Mouse (Mus musculus) gastrocnemius, adult 18-20 months (tissue): ENCODE measurements around the gene Dbn1. TPM values are rescaled to one million over a fixed set of nuclear protein-coding genes. Genes with fewer than 3 reads are reported as not detected.

Experiments
- DNase-seq: peaks from one replicate; pipeline ENCODE4 v3.0.0; 2021; ENCODE audit warnings: low spot score
- total RNA-seq, 2 experiments: library from RNA; stranded (reverse); gene quantifications; 2 replicates each; pipeline ENCODE4 v1.2.3; 2021

The Dbn1 gene
- total RNA-seq, 2 experiments from 2014 or later: 4.0 to 6.2 TPM

DNA sequence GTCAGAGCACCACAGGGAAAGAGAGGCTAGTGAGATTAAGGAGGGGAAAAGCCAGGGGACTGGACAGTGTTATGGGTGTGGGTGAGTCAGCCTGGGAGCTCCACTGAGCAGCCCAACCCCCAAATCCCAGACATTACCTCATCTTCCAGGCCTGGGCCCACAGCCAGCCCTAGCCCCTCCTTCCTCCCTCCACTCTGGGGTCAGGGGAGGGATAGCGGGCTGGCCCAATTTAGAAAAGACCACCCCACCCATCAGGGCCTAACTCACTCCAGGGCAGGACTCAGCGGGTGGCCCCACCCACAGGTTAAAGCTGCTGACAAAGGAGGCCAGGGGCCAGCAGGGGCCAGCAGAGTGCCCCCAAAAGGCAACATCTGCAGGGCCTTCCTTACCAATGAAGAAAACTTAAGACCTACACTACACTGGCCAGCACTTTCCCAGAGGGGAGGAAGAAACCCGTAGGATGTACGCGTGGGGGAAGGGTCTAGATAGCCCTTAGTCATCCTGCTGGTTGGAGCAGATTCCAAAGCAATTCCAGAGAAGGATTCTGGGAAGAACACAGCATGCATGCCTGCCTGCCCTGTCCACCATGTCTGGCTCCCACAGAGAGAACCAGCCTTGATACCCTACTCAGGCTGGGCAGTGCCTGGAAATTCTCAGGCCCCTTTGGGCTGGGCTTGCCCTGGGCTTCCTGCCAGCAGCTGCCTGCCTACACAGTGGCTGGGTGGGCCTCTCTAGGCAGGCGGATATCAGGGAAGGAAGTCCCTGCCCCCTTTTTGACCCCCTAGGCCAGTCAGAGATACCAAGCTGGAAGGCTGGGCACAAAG lies 23.0 kb upstream of the Dbn1 start:
- DNase-seq: peak; percentile 89

DNA sequence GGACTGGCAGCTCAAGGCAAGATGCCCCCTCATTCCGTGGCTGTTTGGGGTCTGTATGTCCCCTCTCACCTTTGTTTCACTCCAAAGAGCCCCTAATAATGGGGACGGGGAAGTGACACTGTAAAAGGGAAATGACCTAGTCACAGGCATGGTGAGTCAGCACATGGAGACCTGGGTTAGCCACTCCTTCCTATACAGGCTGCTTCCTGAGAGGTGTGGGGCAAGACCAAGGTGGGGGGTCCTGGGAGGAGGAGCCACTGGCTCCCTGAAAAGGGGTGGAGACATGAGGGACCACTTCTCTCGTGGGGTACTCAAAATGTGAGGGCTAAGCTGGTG lies 22.4 kb upstream of the Dbn1 start:
- no peak for DNase-seq

DNA sequence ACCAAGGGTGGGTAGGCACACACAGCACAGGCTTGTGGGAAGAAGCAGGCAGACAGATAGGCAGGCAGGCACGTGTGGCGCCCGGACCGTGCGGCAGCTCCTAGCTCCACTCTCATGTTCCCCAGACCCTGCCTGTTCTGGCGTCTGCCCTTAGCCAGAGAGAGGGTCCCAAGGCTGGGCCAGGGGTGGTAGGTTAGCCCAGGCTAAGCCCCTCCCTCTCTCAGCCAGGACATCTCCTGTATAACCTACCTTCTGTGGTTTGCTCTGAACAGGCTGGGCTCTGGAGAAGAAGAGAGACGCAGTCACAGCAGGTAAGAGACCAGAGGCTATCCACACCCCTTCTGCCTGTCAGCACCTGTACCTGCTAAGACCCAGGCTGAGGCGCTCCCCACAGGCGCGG lies 20.6 kb upstream of the Dbn1 start:
- no peak for DNase-seq

DNA sequence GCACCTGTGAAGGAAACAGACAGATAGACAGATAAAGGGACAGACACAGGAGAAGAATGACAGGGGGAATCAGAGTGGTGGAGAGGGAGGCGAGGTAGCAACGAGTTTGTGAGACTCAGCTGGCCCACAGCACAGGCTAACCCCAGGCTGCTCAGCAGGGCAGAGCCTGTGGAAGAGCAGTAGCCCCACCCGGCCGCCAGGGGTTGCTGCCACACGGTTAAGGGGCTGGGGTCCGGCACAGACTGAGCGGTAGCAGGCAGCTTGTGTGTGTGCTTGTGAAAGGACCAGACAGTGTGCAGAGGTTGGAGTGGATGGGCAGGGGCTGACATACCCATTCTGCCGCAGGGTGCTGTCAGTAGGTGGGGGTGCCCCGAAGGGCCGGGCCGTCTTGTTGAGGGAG lies 20.0 kb upstream of the Dbn1 start:
- DNase-seq: no peak

- peak; percentile 65 for DNase-seq
These were observed 18.8 kb upstream of the Dbn1 start for GRCm38 (mm10) chr13:55506697-55507096.

GRCm38 (mm10) chr13:55505810-55506209 lies 17.9 kb upstream of the Dbn1 start:
- no peak for DNase-seq

- DNase-seq: no peak
These were observed 16.5 kb upstream of the Dbn1 start for GRCm38 (mm10) chr13:55504390-55504789.

- no peak for DNase-seq
These were observed 14.5 kb upstream of the Dbn1 start for GRCm38 (mm10) chr13:55502405-55502804.

DNA sequence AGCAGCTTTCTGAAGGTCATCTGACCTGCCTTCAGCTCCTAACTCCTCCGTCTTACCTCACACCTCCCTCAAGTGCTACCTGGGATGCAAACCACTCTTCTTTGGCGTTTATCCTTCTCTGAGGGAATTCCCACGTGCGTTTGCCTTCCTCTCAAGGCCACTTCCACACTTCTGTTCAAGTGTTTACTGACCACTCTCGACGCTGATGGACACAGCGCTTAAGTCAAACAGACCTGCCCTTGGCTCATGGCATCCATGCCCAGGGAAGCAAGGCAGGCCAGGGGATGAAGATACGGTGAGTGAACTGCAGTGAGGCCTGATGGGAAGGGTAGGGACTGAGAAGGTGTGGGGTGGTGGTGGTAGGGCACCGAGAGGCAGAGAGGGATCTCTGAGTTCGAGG lies 12.7 kb upstream of the Dbn1 start:
- DNase-seq: no peak

GRCm38 (mm10) chr13:55498906-55499305 lies 11.0 kb upstream of the Dbn1 start:
- DNase-seq: no peak

GRCm38 (mm10) chr13:55496661-55497060 lies 8.8 kb upstream of the Dbn1 start:
- DNase-seq: peak; percentile 56

DNA sequence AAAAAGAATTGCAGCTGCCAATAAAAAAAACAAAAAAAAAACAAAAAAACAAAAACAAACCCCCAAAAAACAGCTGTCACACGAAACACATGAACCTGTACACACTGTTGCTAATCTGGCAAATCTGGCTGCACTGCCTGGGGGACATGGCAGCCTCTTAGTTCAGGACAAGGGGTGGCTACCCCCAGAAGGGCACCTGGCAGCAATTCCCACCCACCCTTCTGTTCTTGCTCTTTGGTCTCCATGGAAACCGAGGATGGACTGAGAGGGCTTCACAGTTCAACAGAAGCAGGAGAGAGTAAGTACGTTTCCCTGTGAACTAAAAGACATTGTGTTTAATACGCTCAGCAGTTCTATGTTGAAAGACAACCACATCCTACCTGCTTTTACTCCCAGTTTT lies 7.8 kb upstream of the Dbn1 start:
- no peak for DNase-seq

DNA sequence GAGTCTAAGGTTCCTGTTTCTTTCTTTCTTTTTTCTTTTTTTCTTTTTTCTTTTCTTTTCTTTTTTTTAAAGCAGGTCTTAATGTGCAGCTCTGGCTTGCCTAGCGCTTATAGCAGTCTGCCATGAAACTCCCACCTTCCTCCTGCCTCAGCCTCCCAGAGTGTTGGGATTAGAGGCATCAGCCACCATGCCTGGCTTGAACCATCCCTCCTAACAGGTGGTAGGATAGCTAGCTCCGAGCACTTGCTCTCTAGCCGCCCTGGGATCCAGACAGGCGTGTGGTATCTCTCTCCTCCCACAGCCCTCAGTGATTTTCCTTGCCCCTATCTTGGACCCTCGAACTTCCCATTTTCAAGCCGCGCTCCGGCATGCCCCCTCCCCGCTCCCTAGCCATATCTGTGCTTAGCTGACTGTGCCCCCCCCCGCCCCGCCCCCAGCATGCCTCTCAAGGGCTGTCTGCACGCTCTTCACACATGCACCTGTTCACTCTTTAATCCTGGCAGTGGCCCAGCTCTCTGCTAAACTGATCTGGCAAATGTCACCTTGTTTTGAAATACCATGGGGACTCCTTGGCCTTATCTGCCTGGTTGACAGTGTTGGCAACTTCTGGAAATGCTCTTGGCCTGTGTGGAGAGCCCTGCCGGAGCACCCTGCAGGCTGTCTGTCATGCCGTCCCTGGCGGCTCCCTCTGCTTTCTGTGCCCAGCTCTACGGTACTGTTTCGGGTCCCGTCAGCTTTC lies 7.1 kb upstream of the Dbn1 start:
- DNase-seq: peak; percentile 75

DNA sequence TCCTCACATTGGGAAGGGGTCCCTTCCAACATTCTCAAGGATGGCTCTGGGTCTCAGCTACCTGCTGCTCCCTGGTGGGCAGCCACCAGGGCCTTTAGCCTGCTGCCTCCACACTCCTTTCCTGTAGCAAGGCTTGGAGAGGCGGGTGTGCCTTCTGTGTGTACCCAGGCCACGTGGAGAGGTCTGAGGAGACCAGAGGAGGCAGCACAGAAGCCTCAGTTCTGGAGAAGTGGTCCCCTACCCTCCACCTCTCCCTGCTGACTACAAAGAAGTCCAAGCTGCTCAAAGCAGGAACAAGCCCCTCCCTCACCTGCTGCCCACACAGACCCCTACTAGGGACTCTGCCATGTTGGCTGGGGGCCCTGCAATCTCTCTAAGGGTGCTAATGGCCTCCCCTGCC lies 6.3 kb upstream of the Dbn1 start:
- no peak for DNase-seq

DNA sequence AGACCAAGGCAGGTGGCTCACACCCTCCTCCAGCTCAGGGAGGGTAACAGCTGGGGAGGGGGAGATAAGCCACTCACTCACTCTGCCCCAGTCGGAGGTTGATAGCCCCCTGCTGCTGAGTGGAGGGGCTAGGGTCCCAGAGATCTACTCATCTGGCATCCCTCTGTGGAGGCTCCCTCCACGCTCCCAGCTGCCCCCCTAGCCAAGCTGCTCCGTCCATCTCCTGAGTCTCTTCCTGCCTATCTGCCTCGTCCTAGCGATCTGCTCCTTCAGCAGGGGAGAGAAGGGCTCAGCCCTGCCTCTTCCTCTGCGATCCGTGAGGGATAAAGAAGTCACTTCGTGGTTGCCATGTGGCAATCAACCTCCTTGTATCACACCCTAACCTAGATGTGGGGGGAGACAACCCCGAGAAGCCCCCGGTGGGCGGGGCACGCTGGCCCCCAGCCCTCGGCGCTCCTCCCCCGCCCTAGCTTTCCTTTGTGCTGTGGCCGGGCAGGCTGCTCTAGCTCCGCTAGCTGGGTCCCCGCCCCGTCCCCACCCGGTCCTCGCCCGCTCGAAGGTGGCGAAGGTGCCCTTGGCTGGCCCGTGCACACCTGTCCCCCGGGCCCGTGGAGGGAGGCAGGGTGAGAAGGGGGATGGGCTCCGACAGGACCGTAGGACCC lies 864 bp downstream of the Dbn1 start:
- no peak for DNase-seq

DNA sequence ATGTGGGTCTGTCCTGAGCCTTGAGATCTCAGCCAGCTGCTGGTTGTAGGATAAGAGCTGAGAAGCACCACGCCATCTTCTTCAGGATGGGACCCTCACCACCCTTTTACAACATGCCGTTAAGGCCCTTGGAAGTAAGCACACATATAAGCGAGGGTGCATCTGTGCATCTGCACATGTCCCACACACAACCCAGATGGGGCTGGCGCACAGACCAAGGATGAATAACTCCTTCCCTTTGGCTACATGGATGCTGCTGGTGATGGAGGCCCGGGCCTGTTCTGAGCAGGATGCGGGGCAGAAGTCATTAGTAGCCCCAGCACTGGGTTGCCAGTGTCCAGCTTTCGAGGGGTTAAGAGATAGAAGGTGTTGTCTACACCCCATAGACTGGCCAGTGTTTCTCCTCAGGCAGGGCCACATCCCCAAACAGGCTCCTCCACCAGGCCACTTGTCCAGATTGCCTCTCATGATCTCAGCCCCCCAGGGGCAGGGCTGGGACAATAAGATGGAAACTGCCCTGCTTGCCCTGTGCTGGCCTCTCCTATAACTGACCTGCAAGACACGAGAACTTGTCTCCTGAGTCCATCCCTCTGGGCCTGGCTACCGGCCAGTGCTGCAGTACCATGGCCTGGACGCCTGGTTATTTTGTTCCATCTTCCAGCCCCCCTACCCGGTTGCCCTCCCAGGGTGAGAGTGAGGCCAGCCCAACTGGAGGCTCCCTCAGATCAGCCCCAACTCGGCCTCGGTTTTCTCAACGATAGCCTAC lies 1.7 kb downstream of the Dbn1 start:
- DNase-seq: no peak

DNA sequence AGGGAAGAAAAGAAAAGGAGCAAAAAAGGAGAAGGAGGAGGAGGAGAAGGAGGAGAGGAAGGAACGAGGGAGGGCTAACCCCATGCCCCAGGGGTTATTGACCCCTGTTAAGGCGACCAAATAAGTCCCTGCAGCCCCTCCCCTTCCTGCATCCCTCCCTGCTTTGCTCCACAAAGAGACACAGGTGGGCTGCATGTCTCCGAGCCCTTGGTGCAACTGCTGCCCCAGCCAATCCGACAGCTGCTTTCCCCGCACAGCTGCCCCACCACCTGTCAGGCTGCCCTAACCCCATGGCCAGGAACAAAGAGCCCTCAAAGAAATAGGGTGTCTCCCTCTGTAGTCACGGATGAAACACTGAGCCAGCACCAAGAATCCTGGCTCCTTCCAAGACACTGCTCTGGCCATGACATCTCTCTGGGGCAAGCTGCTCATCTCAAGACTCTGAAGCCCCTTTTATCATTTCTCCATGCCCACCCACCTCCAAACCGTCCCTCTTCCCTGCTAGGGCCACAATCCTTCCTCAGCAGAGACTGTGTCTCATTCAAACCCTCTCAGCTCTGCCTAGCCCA lies 3.3 kb downstream of the Dbn1 start:
- no peak for DNase-seq

DNA sequence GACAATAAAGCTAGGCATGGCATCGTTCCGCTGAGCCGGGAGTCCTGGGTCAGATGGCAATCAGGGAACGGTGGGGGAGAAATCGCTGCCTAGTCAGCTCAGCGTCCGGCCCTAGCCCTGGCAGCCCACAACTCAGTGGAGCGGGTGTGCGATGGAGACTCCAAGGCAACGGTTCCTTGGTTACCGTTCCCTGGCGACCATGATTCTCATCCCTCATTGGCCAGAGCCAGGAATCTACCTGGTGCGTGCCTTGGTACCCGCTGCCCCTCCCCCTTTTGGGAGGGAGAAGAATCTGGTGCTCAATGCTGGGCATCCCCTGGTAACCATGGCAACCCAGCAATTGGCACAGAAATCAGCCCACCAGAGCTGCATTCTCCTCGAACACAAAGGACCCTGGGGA lies 4.3 kb downstream of the Dbn1 start:
- DNase-seq: no peak

- no peak for DNase-seq
These were observed 4.8 kb downstream of the Dbn1 start for GRCm38 (mm10) chr13:55483071-55483470.

- no peak for DNase-seq
These were observed 5.4 kb downstream of the Dbn1 start for GRCm38 (mm10) chr13:55482542-55482941.

GRCm38 (mm10) chr13:55479929-55480328 lies 8.0 kb downstream of the Dbn1 start:
- DNase-seq: no peak
